Mouse (Mus musculus) liver, adult 2 months (tissue): ENCODE data around the gene Fuk. TPM values are rescaled to one million over a fixed set of nuclear protein-coding genes. Genes with fewer than 3 reads are reported as not detected.

Experiments used
- DNase-seq: peaks from one replicate; pipeline ENCODE4 v3.0.0-alpha.2; 2011; ENCODE audit warnings: low read depth, low spot score; ENCODE audit errors: extremely low read depth
- H3K27ac ChIP-seq: fragments of 200-500 bp; replicated peaks from 2 replicates; pipeline ENCODE4 v1.5.1; 2012; ENCODE audit warnings: low read depth, mild to moderate bottlenecking, control low read depth, inconsistent platforms, low read length; ENCODE audit not compliant: insufficient read depth
- H3K27me3 ChIP-seq: fragments of 200-500 bp; 2 replicates; pipeline ENCODE4 v1.6.1; 2012; ENCODE audit warnings: mild to moderate bottlenecking, moderate library complexity, low read length, inconsistent platforms; ENCODE audit not compliant: control insufficient read depth, insufficient read depth
- H3K36me3 ChIP-seq: fragments of 200-500 bp; 2 replicates; pipeline ENCODE4 v1.6.1; 2012; ENCODE audit warnings: low read length, inconsistent platforms; ENCODE audit not compliant: control insufficient read depth, insufficient read depth
- H3K4me1 ChIP-seq: fragments of 200-500 bp; 2 replicates; pipeline ENCODE4 v1.6.1; 2011; ENCODE audit warnings: low read length; ENCODE audit not compliant: control insufficient read depth, insufficient read depth
- H3K4me3 ChIP-seq: fragments of 200-500 bp; 2 replicates; pipeline ENCODE4 v1.5.1; 2011; ENCODE audit warnings: low read depth, mild to moderate bottlenecking, control low read depth, low read length, moderate library complexity; ENCODE audit not compliant: insufficient read depth
- H3K79me2 ChIP-seq: fragments of 200-500 bp; 2 replicates; pipeline ENCODE4 v1.6.1; 2012; ENCODE audit warnings: inconsistent platforms, mild to moderate bottlenecking, low read length, moderate library complexity; ENCODE audit not compliant: control insufficient read depth, insufficient read depth
- H3K9ac ChIP-seq: fragments of 200-500 bp; 2 replicates; pipeline ENCODE4 v1.6.1; 2012; ENCODE audit warnings: low read depth, mild to moderate bottlenecking, control low read depth, inconsistent platforms, low read length
- CTCF ChIP-seq: fragments of 200-500 bp; IDR thresholded peaks from 2 replicates; pipeline ENCODE4 v1.5.1; 2011; ENCODE audit warnings: low read depth, low read length, control low read depth
- POLR2A ChIP-seq: fragments of 200-500 bp; IDR thresholded peaks from 2 replicates; pipeline ENCODE4 v1.6.1; 2011; ENCODE audit warnings: low read length, control low read depth; ENCODE audit not compliant: insufficient read depth; ENCODE audit errors: extremely low read depth
- WGBS: fragments of 180-500 bp; shearing (Covaris S2); methylation state at CpG from one replicate; pipeline ENCODE4 v1.1.7; 2018; 5-methylcytosine and 5-hydroxymethylcytosine counted together
- polyA plus RNA-seq: library from polyadenylated mRNA; depleted of rRNA; stranded (reverse); fragments of >200 nt; gene quantifications from 2 replicates; pipeline ENCODE4 v1.2.3, GENCODE M21; 2012
- total RNA-seq: library from RNA; depleted of rRNA; stranded (reverse); fragments of >200 nt; gene quantifications from 2 replicates; pipeline ENCODE4 v1.2.3, GENCODE M21; 2014

Fuk gene
- total and polyA plus RNA-seq, 2 experiments: 6.3 to 11.2 TPM

GRCm38 (mm10) chr8:110921492-110922230, 19.4 kb upstream of the Fuk start:
- no peak overlapping the region for H3K27ac ChIP-seq

DNA sequence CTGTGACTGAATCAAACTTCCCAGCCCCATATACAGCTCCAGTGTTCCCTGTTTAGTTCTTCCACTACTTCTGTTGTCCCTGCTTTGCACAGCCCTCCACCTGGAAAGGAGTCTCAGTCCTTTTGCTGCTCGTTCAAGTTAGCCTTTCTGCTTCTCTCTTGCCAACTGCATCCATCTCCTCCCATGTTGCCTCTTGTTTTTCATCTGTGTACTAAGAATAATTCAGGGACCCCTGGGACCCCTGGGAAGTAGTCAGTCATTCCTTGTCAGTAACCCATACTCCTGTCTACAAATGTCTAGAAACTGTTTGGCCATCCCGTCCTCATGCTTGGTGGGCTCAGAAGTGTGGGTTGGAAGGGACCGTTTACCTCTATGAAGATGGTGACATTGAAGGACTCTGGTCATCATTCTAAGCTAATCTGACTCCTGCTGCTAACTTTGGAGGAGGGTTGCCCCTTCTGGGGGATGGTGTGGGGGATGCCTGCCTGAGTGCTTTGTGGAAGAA, 18.5 kb upstream of the Fuk start:
- Histone ChIP-seq H3K4me1 (0 out of 2 replicates have a peak, but pooled peaks cover 3% of the 10 kb centered on the region), H3K4me3 (no peak overlapping the region), H3K9ac (no peak overlapping the region), H3K27me3 (no peaks in the 10 kb centered on the region), H3K36me3 (no peaks in the 10 kb centered on the region), H3K27ac (no peak overlapping the region), H3K79me2 (no peaks in the 10 kb centered on the region)
- 80% methylated on average over 3 of the region's 3 CpGs for WGBS
- TF ChIP-seq CTCF (no peak), POLR2A (no peak)
- no peak for DNase-seq

More at GRCm38 (mm10) chr8:110921492-110922230, 19.4 kb upstream of the Fuk start:
- no peaks in the 10 kb centered on the region for H3K79me2 ChIP-seq
- no peaks in the 10 kb centered on the region for H3K27me3 ChIP-seq
- H3K9ac ChIP-seq: no peak overlapping the region
- H3K36me3 ChIP-seq: no peaks in the 10 kb centered on the region
- no peak overlapping the region for H3K4me3 ChIP-seq
- H3K4me1 ChIP-seq: 0 out of 2 replicates have a peak, but pooled peaks cover 3% of the 10 kb centered on the region
- DNase-seq: no peak
- 70% methylated on average over 7 of the region's 7 CpGs for WGBS
- TF ChIP-seq CTCF: no peak
- TF ChIP-seq POLR2A: no peak

- peak overlapping the region; percentile 57 for H3K4me3 ChIP-seq
- H3K36me3 ChIP-seq: no peaks in the 10 kb centered on the region
- H3K9ac ChIP-seq: peak overlapping the region; percentile 84
- H3K27ac ChIP-seq: no peak overlapping the region
- no peaks in the 10 kb centered on the region for H3K27me3 ChIP-seq
- WGBS: 11% methylated on average over 35 of the region's 37 CpGs
- no peak for DNase-seq
- 0 out of 2 replicates have a peak, but pooled peaks cover 3% of the 10 kb centered on the region for H3K4me1 ChIP-seq
- H3K79me2 ChIP-seq: no peaks in the 10 kb centered on the region
- TF ChIP-seq POLR2A: no peak
- TF ChIP-seq CTCF: no peak
Measured at GRCm38 (mm10) chr8:110920032-110920772, 17.9 kb upstream of the Fuk start.

DNA sequence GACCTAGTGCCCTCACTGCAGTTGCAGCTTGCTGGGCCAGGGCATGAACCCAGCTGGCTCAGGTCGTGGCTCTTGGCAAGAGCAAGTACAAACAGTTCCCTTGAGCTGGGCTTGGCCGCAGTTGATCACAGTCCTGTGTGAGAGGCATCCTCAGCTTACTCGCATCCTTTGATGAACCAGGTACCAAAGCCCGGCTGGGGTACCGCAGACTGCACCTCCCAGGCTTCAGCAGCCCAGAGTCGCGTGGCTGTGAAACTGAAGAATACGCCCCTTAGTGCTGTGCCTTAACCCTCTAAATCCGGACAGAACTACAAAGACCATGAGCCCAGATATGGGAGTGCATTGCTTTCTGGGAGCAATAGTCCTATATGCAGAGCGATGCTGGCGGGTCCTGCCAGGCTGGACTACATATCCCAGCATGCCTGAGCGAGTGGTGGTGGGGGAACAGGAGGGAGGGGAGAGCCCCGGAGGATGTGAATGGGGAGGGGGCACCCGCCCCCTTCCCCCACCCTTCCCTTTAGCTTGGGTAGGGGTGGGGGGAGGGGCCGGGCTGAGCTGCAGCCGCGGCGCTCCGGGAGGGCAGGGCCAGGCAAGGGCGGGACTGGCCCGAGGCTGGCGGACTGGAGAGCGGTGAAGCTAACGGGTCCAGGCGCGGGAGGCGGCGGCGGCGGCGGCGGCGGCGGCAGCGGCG, 17.2 kb upstream of the Fuk start, which contains the start of gene St3gal2:
St3gal2 (plus strand) TSS at position 582 of the 691 bp plus-strand sequence.
- peak; percentile 91 for DNase-seq
- Histone ChIP-seq H3K79me2 (no peaks in the 10 kb centered on the region), H3K27ac (no peak within 1 kb of the TSS), H3K4me3 (peak within 1 kb of the TSS; percentile 57), H3K9ac (peak within 1 kb of the TSS; percentile 84), H3K4me1 (0 out of 2 replicates have a peak, but pooled peaks cover 3% of the 10 kb centered on the region), H3K27me3 (no peaks in the 10 kb centered on the region), H3K36me3 (no peaks in the 10 kb centered on the region)
- TF ChIP-seq CTCF: no peak
- TF ChIP-seq POLR2A: no peak
- under 1% methylated on average over 19 of the region's 36 CpGs for WGBS

GRCm38 (mm10) chr8:110918460-110918859, 16.2 kb upstream of the Fuk start:
- no peak overlapping the region for H3K4me3 ChIP-seq
- no peak overlapping the region for H3K27ac ChIP-seq
- H3K9ac ChIP-seq: no peak overlapping the region
- DNase-seq: no peak
- no peaks in the 10 kb centered on the region for H3K36me3 ChIP-seq
- H3K4me1 ChIP-seq: 0 out of 2 replicates have a peak, but pooled peaks cover 3% of the 10 kb centered on the region
- no peak for TF ChIP-seq CTCF
- TF ChIP-seq POLR2A: no peak
- H3K79me2 ChIP-seq: no peaks in the 10 kb centered on the region
- 69% methylated on average over 8 of the region's 8 CpGs for WGBS
- H3K27me3 ChIP-seq: no peaks in the 10 kb centered on the region
